ENCODE assay signal across 15 mouse cellular contexts in the genomic region with DNA sequence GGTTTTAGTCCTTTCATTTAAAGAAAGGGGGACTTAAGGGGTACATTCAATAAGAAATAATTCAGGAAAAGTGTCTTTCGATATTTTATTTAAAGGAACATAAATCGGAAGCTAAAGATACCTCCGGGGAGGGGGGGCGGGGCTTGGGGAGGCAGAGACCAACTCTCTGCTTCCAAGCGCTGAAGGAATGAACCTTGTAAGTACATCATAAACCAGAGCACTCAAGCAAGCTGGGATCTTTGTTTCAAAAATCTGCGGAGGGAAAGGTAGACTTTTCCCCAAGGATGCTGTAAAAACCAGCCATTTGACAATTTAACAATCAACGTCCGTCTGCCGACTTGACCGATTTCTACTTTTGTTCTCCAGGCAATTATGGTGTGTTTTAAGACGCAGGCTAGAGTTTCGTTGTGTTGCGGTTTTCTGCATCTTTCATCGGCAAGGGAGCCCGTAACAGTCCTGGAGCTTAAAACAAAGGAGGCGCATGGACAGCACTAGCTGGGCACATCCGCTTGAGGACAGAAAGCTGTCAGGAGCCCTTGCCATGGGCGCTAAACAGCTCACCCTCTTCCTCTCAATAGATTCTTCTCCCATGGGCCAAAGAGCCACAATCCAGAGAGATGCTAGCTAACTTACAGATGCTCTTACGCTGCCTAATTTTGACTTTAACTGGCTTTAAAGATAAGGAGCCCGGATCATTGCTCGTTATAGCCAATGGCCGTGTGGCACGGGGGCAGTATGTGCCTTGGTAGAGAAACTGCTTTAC.
DNase-seq lines count a peak whose midpoint lies in the region; ATAC-seq lines count a peak whose summit lies in the region.
"Had no signal": no experiment of that assay in that cellular context is flagged by ENCODE, and none has a peak within 500 bp of the region (broad histone marks: within the 10 kb centered on the region; RNA-seq: fewer than 3 reads in every experiment).

No protein-coding gene starts in this region.

- DNase-seq in kidney, postnatal 14 days: no peak
- no peak for DNase-seq in embryonic facial prominence, embryonic 10.5 days (ENCODE audit: low spot score)
- DNase-seq: adrenal gland, postnatal 14 days; cerebellum, adult 9-10 months; heart, adult 2 months; liver, postnatal 0 days; lung, postnatal 4 days; right cerebral cortex, postnatal 4 days had no signal

- no peak overlapping the region for H3K27ac ChIP-seq in kidney, embryonic 15.5 days
- H3K27ac ChIP-seq in forebrain, embryonic 13.5 days: peak overlapping the region; percentile 63
- peak overlapping the region; percentile 71 for H3K27ac ChIP-seq in forebrain, embryonic 16.5 days (ENCODE audit: low read length)
- no peak overlapping the region for H3K27ac ChIP-seq in neural tube, embryonic 12.5 days
- no peak overlapping the region for H3K27ac ChIP-seq in intestine, embryonic 15.5 days
- H3K27ac ChIP-seq in embryonic facial prominence, embryonic 10.5 days (replicated peaks): no peak overlapping the region
- H3K27ac ChIP-seq: embryonic facial prominence, embryonic 15.5 days; heart, adult 2 months; limb, embryonic 15.5 days had no signal

- H3K9ac ChIP-seq in kidney, embryonic 15.5 days: no peak overlapping the region
- H3K9ac ChIP-seq in forebrain, embryonic 13.5 days: no peak overlapping the region
- H3K9ac ChIP-seq in forebrain, embryonic 16.5 days (replicated peaks; ENCODE audit: low read depth, low read length): peak overlapping the region; percentile 29; the same call in 1 of the 2 replicates
- no peak overlapping the region for H3K9ac ChIP-seq in neural tube, embryonic 12.5 days
- H3K9ac ChIP-seq in intestine, embryonic 15.5 days: no peak overlapping the region
- H3K9ac ChIP-seq: embryonic facial prominence, embryonic 15.5 days; limb, embryonic 15.5 days; liver, postnatal 0 days had no signal

- peak overlapping the region; percentile 30 for H3K4me2 ChIP-seq in kidney, embryonic 15.5 days
- peak overlapping the region; percentile 45 for H3K4me2 ChIP-seq in forebrain, embryonic 13.5 days
- peak overlapping the region; percentile 47 for H3K4me2 ChIP-seq in forebrain, embryonic 16.5 days (ENCODE audit: low read length)
- H3K4me2 ChIP-seq in neural tube, embryonic 12.5 days (replicated peaks): peak overlapping the region; percentile 54
- no peak overlapping the region for H3K4me2 ChIP-seq in intestine, embryonic 15.5 days (replicated peaks)
- H3K4me2 ChIP-seq: embryonic facial prominence, embryonic 15.5 days; limb, embryonic 15.5 days had no signal

- H3K9me3 ChIP-seq in kidney, embryonic 15.5 days (replicated peaks): 0 out of 2 replicates have a peak, but pooled peaks cover 2% of the 10 kb centered on the region
- no peaks in the 10 kb centered on the region for H3K9me3 ChIP-seq in forebrain, embryonic 13.5 days (replicated peaks)
- 0 out of 2 replicates have a peak, but pooled peaks cover under 1% of the 10 kb centered on the region for H3K9me3 ChIP-seq in forebrain, embryonic 16.5 days (ENCODE audit: control insufficient read depth, low read length)
- 0 out of 2 replicates have a peak, but pooled peaks cover 1% of the 10 kb centered on the region for H3K9me3 ChIP-seq in neural tube, embryonic 12.5 days
- no peaks in the 10 kb centered on the region for H3K9me3 ChIP-seq in intestine, embryonic 15.5 days
- H3K9me3 ChIP-seq in embryonic facial prominence, embryonic 10.5 days: no peaks in the 10 kb centered on the region
- H3K9me3 ChIP-seq: embryonic facial prominence, embryonic 15.5 days; limb, embryonic 15.5 days had no signal

- H3K4me1 ChIP-seq in kidney, embryonic 15.5 days: peaks cover 10% of the 10 kb centered on the region
- peaks cover 17% of the 10 kb centered on the region for H3K4me1 ChIP-seq in forebrain, embryonic 13.5 days
- H3K4me1 ChIP-seq in forebrain, embryonic 16.5 days (replicated peaks; ENCODE audit: control insufficient read depth, insufficient read depth, low read length): peaks cover 18% of the 10 kb centered on the region
- H3K4me1 ChIP-seq in neural tube, embryonic 12.5 days: peaks cover 14% of the 10 kb centered on the region
- peaks cover 5% of the 10 kb centered on the region; the same call in 1 of the 2 replicates for H3K4me1 ChIP-seq in intestine, embryonic 15.5 days (replicated peaks)
- H3K4me1 ChIP-seq in embryonic facial prominence, embryonic 10.5 days: peaks cover 5% of the 10 kb centered on the region; the same call in 1 of the 2 replicates

- H3K4me3 ChIP-seq in kidney, embryonic 15.5 days (replicated peaks): no peak overlapping the region
- 0 out of 2 replicates have a peak overlapping the region, but pooled peaks have one; percentile 7 for H3K4me3 ChIP-seq in forebrain, embryonic 13.5 days
- peak overlapping the region; percentile 24 for H3K4me3 ChIP-seq in forebrain, embryonic 16.5 days (replicated peaks; ENCODE audit: low read length)
- H3K4me3 ChIP-seq in neural tube, embryonic 12.5 days: peak overlapping the region; percentile 1; the same call in 1 of the 2 replicates
- no peak overlapping the region for H3K4me3 ChIP-seq in intestine, embryonic 15.5 days (replicated peaks)
- H3K4me3 ChIP-seq in embryonic facial prominence, embryonic 10.5 days: no peak overlapping the region
- H3K4me3 ChIP-seq: embryonic facial prominence, embryonic 15.5 days; heart, adult 2 months; limb, embryonic 15.5 days had no signal

- no peak for ATAC-seq in kidney, embryonic 15.5 days (replicated peaks; ENCODE audit: low FRiP score)
- no peak for ATAC-seq in forebrain, embryonic 13.5 days
- ATAC-seq in forebrain, embryonic 16.5 days: peak; percentile 37
- ATAC-seq in neural tube, embryonic 12.5 days (ENCODE audit: low FRiP score, low read depth): no peak
- no peak for ATAC-seq in intestine, embryonic 15.5 days
- ATAC-seq: liver, postnatal 0 days had no signal

- no peaks in the 10 kb centered on the region for H3K27me3 ChIP-seq in kidney, embryonic 15.5 days
- H3K27me3 ChIP-seq in forebrain, embryonic 13.5 days: peaks cover 47% of the 10 kb centered on the region
- peaks cover 7% of the 10 kb centered on the region; the same call in 1 of the 2 replicates for H3K27me3 ChIP-seq in forebrain, embryonic 16.5 days (replicated peaks; ENCODE audit: control insufficient read depth, insufficient read depth, low read length)
- H3K27me3 ChIP-seq in neural tube, embryonic 12.5 days (replicated peaks): no peaks in the 10 kb centered on the region; the same call in 1 of the 2 replicates
- no peaks in the 10 kb centered on the region for H3K27me3 ChIP-seq in intestine, embryonic 15.5 days (replicated peaks)
- H3K27me3 ChIP-seq in embryonic facial prominence, embryonic 10.5 days (replicated peaks; ENCODE audit: low read depth, poor library complexity, severe bottlenecking): no peaks in the 10 kb centered on the region
- H3K27me3 ChIP-seq: embryonic facial prominence, embryonic 15.5 days; limb, embryonic 15.5 days had no signal

- no peaks in the 10 kb centered on the region for H3K36me3 ChIP-seq in kidney, embryonic 15.5 days
- H3K36me3 ChIP-seq in forebrain, embryonic 13.5 days (ENCODE audit: poor library complexity, severe bottlenecking): no peaks in the 10 kb centered on the region
- no peaks in the 10 kb centered on the region for H3K36me3 ChIP-seq in forebrain, embryonic 16.5 days (ENCODE audit: control insufficient read depth, insufficient read depth)
- H3K36me3 ChIP-seq in neural tube, embryonic 12.5 days: no peaks in the 10 kb centered on the region
- H3K36me3 ChIP-seq in intestine, embryonic 15.5 days: no peaks in the 10 kb centered on the region
- no peaks in the 10 kb centered on the region for H3K36me3 ChIP-seq in embryonic facial prominence, embryonic 10.5 days (replicated peaks)
- H3K36me3 ChIP-seq: embryonic facial prominence, embryonic 15.5 days; limb, embryonic 15.5 days had no signal

- 71% methylated on average over 23 of the region's 23 CpGs for WGBS in kidney, embryonic 15.5 days
- WGBS in forebrain, embryonic 13.5 days: 69% methylated on average over 23 of the region's 23 CpGs
- 56% methylated on average over 23 of the region's 23 CpGs for WGBS in forebrain, embryonic 16.5 days
- 45% methylated on average over 23 of the region's 23 CpGs for WGBS in neural tube, embryonic 12.5 days
- 91% methylated on average over 23 of the region's 23 CpGs for WGBS in intestine, embryonic 15.5 days
- WGBS in embryonic facial prominence, embryonic 10.5 days: 92% methylated on average over 23 of the region's 23 CpGs

Comparison
In these comparisons a context has a peak if more than half of its experiments do, and no peak if none do; other contexts are left out.
1. H3K27ac ChIP-seq: peak in forebrain, embryonic 13.5 days (single experiment) and forebrain, embryonic 16.5 days (single experiment); none in kidney, embryonic 15.5 days (single experiment), neural tube, embryonic 12.5 days (single experiment), intestine, embryonic 15.5 days (single experiment) and embryonic facial prominence, embryonic 10.5 days (single experiment).
2. H3K4me3 ChIP-seq: peak in forebrain, embryonic 13.5 days (single experiment), forebrain, embryonic 16.5 days (single experiment) and neural tube, embryonic 12.5 days (single experiment); none in kidney, embryonic 15.5 days (single experiment), intestine, embryonic 15.5 days (single experiment) and embryonic facial prominence, embryonic 10.5 days (single experiment).